Mouse (Mus musculus) brain, embryonic 14.5 days (tissue): Measurements from ENCODE around the gene H2al2a.

Source experiments
- CTCF ChIP-seq: fragments of 200-500 bp; IDR thresholded peaks from 2 replicates; pipeline ENCODE4 v1.5.1; 2012; ENCODE audit warnings: inconsistent platforms, mild to moderate bottlenecking, moderate library complexity, borderline replicate concordance; ENCODE audit not compliant: insufficient read depth, insufficient read length; ENCODE audit errors: extremely low read depth
- POLR2A ChIP-seq: fragments of 200-500 bp; IDR thresholded peaks from 2 replicates; pipeline ENCODE4 v1.6.1; 2012; ENCODE audit warnings: mild to moderate bottlenecking, inconsistent platforms, borderline replicate concordance; ENCODE audit not compliant: poor library complexity, insufficient read depth, insufficient read length, severe bottlenecking; ENCODE audit errors: extremely low read depth

DNA sequence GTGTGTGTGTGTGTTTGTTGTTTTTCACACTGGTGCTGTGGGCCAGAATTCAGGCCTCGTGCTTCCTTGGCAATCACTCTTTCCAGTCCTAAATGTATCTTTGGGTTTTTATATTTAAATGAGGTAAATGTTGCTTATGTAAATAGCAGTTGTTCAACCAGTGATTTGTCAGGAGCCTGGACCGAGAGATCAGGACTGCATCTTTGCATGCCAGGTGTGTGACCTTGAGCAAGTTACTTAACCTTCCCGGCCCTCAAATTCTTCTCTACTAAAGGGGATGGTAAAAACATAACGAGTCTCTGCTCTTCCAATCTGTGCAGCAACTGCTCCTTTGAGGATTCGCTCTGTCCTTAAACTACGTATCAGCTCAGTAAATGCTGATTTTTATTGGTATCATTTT, 25.4 kb downstream of the H2al2a start:
- TF ChIP-seq CTCF (no peak), POLR2A (no peak)
